1 mouse cellular context compared by ENCODE assay signal in the genomic region with DNA sequence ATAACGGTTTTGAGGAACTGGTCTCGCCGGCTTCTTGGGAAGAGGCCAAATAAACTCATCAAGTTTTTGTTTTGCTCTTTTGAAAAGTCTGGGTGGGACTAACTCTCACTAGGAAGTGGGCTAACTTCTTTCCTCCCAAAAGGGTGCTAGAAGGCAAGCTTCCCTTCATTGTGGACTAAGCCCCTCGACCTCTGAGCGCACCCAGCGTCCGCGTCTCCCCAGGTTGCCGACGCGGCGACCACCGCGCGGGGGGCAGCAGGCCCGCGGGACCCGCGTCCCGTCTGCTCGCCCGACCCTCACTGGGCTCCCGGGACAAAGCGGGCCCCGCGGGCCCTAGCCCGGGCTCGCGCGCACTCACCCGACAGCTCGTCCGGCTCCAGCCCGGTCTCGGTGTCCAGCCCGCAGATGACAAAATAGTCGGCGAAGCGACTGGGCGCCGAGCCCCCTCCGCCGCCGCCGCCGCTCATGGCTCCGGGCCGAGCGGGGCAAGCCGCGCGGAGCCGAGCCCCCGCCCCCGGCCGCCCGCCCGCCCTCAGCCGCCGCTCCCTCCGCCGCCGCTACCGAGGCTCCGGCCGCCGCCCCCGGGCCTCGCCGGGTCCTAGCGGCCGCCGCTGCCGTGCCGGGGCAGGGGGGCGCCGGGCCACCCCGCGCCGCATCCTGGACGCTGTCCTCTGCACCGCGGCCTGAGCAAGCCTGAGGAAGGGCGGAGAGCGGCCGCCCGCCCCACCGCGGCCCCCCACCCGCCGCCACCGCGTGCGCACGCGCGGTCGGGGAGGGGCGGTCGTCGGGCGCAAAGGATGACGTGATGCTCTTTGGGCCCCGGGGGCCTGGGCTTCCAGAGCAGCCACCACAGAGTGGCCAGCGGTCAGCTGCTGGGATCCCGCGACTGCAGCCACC.
TF ChIP-seq lines count a peak whose summit lies in the region.

A gene (minus strand): TSS at position 755 of the 897 bp plus-strand sequence.

TF ChIP-seq in CH12.LX, 34 proteins besides CTCF, POLR2A, EP300 and RAD21 (continued from another document):
- TF ChIP-seq ETS1 (conservative IDR thresholded peaks at IDR 0.05; ENCODE audit: low read depth, low read length) (0 out of 2 replicates have a peak, but pooled peaks have one; percentile 29), NRF1 (IDR thresholded peaks at IDR 0.05; ENCODE audit: low read depth, low read length) (peak; percentile 81), POLR2AphosphoS2 (IDR thresholded peaks at IDR 0.05; ENCODE audit: low read depth, low read length) (no peak), BHLHE40 (IDR thresholded peaks at IDR 0.05; ENCODE audit: low read depth, low read length) (peak; percentile 79), NELFE (IDR thresholded peaks at IDR 0.05; ENCODE audit: low read depth, low read length) (0 out of 2 replicates have a peak, but pooled peaks have one; percentile 26), RCOR1 (conservative IDR thresholded peaks at IDR 0.05; ENCODE audit: low read depth, low read length) (no peak), ELF1 (IDR thresholded peaks at IDR 0.05; ENCODE audit: low read depth, low read length) (no peak), UBTF (IDR thresholded peaks at IDR 0.05; ENCODE audit: low read depth, low read length) (peak; percentile 70; the same call in 1 of the 2 replicates)
TF ChIP-seq in CH12.LX: peak in this region for 8.
